Mouse (Mus musculus): ENCODE results near the gene Ttc7. TPM values are rescaled to one million over a fixed set of nuclear protein-coding genes. Genes with fewer than 3 reads are reported as not detected.

The Ttc7 gene
- total RNA-seq, 2 experiments from 2014 or later = 4.9 to 5.4 TPM

- no peak for DNase-seq
- intact Hi-C loops (cut with DNase I) = loop anchor here (5.0 kb wide), 2 partner anchors 46 to 111 kb away; no protein-coding TSS in a partner anchor
Measured at GRCm38 (mm10) chr17:87331336-87332141, 48.9 kb downstream of the Ttc7 start.

- intact Hi-C loops (cut with DNase I) = loop anchor here (5.0 kb wide), 2 partner anchors 45 to 110 kb away; no protein-coding TSS in a partner anchor
Measured at GRCm38 (mm10) chr17:87332142-87332815, 49.6 kb downstream of the Ttc7 start.

GRCm38 (mm10) chr17:87332887-87333286, 50.2 kb downstream of the Ttc7 start:
- intact Hi-C loops (cut with DNase I) = loop anchor here (5.0 kb wide), 2 partner anchors 44 to 109 kb away; no protein-coding TSS in a partner anchor
- no peak for DNase-seq

More at GRCm38 (mm10) chr17:87332142-87332815, 49.6 kb downstream of the Ttc7 start:
- DNase-seq = no peak

GRCm38 (mm10) chr17:87334162-87334561, 51.5 kb downstream of the Ttc7 start:
- intact Hi-C loops (cut with DNase I) = loop anchor here (5.0 kb wide), 2 partner anchors 43 to 108 kb away; no protein-coding TSS in a partner anchor
- DNase-seq = no peak

- intact Hi-C loops (cut with DNase I) = no loop called here
- no peak for DNase-seq
Measured at GRCm38 (mm10) chr17:87335152-87335551, 52.5 kb downstream of the Ttc7 start.

GRCm38 (mm10) chr17:87335727-87336126, 53.0 kb downstream of the Ttc7 start:
- intact Hi-C loops (cut with DNase I) = no loop called here
- DNase-seq = no peak

- DNase-seq = no peak
- intact Hi-C loops (cut with DNase I) = no loop called here
Measured at GRCm38 (mm10) chr17:87336910-87337309, 54.2 kb downstream of the Ttc7 start.

GRCm38 (mm10) chr17:87337683-87338082, 55.0 kb downstream of the Ttc7 start:
- intact Hi-C loops (cut with DNase I) = no loop called here

GRCm38 (mm10) chr17:87339122-87339521, 56.4 kb downstream of the Ttc7 start:
- intact Hi-C loops (cut with DNase I) = no loop called here

More at GRCm38 (mm10) chr17:87337683-87338082, 55.0 kb downstream of the Ttc7 start:
- no peak for DNase-seq

GRCm38 (mm10) chr17:87343060-87343703, 60.5 kb downstream of the Ttc7 start:
- intact Hi-C loops (cut with DNase I) = no loop called here
- DNase-seq = no peak

More at GRCm38 (mm10) chr17:87339122-87339521, 56.4 kb downstream of the Ttc7 start:
- no peak for DNase-seq

GRCm38 (mm10) chr17:87344441-87345251, 62.0 kb downstream of the Ttc7 start:
- intact Hi-C loops (cut with DNase I) = no loop called here
- DNase-seq = no peak

- intact Hi-C loops (cut with DNase I) = no loop called here
Measured at GRCm38 (mm10) chr17:87345252-87345593, 62.5 kb downstream of the Ttc7 start.

GRCm38 (mm10) chr17:87348353-87348752, 65.7 kb downstream of the Ttc7 start:
- DNase-seq = no peak

More at GRCm38 (mm10) chr17:87345252-87345593, 62.5 kb downstream of the Ttc7 start:
- DNase-seq = no peak

GRCm38 (mm10) chr17:87349069-87349468, 66.4 kb downstream of the Ttc7 start:
- no peak for DNase-seq
- intact Hi-C loops (cut with DNase I) = no loop called here

More at GRCm38 (mm10) chr17:87348353-87348752, 65.7 kb downstream of the Ttc7 start:
- intact Hi-C loops (cut with DNase I) = no loop called here

GRCm38 (mm10) chr17:87349575-87349974, 66.9 kb downstream of the Ttc7 start:
- intact Hi-C loops (cut with DNase I) = no loop called here
- no peak for DNase-seq

- intact Hi-C loops (cut with DNase I) = loop anchor here (1.0 to 5.0 kb wide), 2 partner anchors 34 to 42 kb away; no protein-coding TSS in a partner anchor
- DNase-seq = peak; percentile 78
Measured at GRCm38 (mm10) chr17:87350471-87351240, 68.0 kb downstream of the Ttc7 start.

GRCm38 (mm10) chr17:87351241-87352105, 68.8 kb downstream of the Ttc7 start:
- intact Hi-C loops (cut with DNase I) = loop anchor here (5.0 kb wide), 1 partner anchor 41 kb away; no protein-coding TSS in a partner anchor
- DNase-seq = peak; percentile 86 to 87

Measured in heart, postnatal 10 days (tissue).